Mouse (Mus musculus) splenic B cell, adult 2 months (primary cell): ENCODE measurements around the gene Bbs4.

Experiments
- DNase-seq: peaks from one replicate; pipeline ENCODE4 v3.0.0-alpha.2; 2011; ENCODE audit warnings: low read depth, low spot score
- H3K27me3 ChIP-seq: 2 replicates; pipeline ENCODE4 v1.6.1; 2012; ENCODE audit warnings: mild to moderate bottlenecking, low read length, moderate library complexity, mixed read lengths; ENCODE audit not compliant: control insufficient read depth, poor library complexity, insufficient read depth, severe bottlenecking
- H3K36me3 ChIP-seq: 2 replicates; pipeline ENCODE4 v1.6.1; 2012; ENCODE audit warnings: mild to moderate bottlenecking, low read length, moderate library complexity, mixed read lengths; ENCODE audit not compliant: control insufficient read depth, poor library complexity, insufficient read depth, severe bottlenecking

The Bbs4 gene

DNA sequence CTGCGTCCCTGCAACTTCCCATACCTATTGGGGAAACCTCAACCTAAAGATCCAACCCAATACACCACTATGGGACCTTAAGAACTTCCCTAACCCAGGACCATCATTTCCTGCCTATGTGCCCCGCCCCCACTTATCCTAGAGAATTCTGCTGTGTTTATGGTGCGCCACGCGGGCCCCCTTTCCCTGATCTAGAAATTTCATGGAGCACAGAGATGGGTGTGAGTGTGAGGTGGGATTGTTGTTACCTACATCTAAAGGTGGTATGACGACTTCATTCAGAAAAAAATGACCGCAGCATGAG is 70.7 kb downstream of the Bbs4 start:
- DNase-seq: no peak
- no peaks in the 10 kb centered on the region for H3K27me3 ChIP-seq

DNA sequence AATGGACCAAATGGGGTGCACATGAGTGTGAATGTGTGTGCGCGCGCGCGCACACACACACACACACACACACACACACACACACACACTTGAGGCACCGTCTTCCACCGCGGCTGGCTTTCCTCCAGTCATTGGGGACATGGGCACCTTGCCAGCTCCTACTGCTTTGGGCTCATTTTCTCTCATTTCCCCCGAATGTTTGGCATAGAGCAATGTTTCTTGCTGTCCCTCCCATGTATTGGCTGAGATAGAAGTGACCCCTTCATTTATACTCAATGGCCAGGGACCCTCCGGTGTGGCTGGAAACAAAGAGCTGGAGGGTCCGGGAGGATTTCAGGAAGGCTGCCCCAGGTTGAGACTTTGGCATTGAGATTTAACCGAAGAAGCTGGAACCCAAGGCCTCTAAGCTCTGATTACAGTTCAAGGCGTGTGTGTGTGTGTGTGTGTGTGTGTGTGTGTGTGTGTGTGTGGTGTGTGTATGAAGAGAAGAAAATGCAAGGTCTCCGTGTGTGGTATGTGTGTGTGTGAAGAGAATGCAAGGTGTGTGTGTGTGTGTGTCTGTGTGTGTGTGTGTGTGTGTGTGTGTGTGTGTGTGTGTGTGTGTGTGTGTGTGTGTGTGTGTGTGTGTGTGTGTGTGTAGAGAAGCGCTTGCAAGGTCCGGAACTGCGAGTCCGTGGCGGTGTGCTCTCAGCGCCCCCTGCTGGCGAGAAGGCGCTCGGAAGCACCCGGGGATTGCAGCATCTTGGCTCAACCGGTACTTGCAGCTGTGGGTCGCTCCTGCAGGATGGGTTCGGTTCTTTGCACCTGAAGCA is 71.2 kb downstream of the Bbs4 start:
- Histone ChIP-seq H3K36me3 (no peaks in the 10 kb centered on the region), H3K27me3 (no peaks in the 10 kb centered on the region)
- peak; percentile 83 for DNase-seq

More for the DNA sequence above, 70.7 kb downstream of the Bbs4 start:
- no peaks in the 10 kb centered on the region for H3K36me3 ChIP-seq

DNA sequence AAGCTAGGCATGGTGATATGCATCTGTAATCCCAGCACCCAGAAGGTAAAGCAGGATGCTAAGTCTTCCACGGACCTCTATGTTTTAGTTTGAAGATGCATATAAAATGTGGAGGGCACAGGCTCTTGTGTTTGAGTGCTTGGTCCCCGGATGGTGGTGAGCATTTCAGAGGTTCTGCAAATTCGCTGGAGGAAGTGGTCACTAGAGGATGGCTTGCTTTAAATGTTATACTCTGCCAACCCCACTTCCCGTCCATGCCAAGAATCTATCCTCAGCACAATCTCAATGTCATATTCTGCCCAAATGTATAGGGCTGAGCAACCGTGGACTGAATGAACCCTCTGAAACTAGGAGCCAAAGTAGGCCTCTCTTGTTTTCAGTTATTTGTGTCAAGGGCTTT is 72.4 kb downstream of the Bbs4 start:
- no peaks in the 10 kb centered on the region for H3K36me3 ChIP-seq
- DNase-seq: no peak

DNA sequence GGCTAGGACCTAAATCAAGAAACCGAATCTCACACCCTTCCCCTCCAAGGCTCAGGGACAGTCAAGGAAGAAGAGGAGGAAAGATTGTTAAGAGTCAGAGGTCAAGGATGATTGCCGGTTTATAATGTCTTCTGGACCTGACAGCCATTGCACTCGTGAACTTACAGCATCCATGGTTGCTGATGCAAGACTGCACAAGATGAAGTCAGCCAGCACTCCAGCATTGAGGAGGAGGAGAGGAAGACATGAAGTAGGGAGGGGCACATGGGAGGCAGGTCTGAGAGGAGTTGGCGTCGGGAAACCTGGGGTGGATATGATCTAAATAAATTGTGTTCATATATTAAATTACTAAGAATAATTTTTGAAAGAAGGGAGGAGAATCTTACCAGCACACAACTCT is 74.6 kb downstream of the Bbs4 start:
- Histone ChIP-seq H3K27me3 (no peaks in the 10 kb centered on the region), H3K36me3 (no peaks in the 10 kb centered on the region)
- DNase-seq: no peak

More for the DNA sequence above, 72.4 kb downstream of the Bbs4 start:
- no peaks in the 10 kb centered on the region for H3K27me3 ChIP-seq

DNA sequence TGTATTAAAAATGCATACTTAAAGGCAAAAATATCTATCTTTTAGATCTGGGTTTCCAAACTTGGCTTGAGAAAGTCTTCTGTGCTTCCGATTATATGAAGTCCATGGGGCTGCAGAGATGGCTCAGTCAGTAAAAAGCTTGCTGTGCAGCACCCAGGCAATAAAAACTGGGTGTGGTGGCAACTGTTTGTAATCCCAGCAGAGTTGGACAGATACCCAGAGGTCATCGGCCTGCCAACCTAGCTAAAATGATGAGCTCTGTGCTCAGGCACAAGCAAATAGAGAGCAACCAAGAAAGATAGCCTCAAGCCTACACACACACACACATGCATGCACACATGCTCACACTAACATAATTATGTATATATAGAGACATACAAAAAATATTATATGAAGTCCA is 75.1 kb downstream of the Bbs4 start:
- DNase-seq: no peak
- H3K27me3 ChIP-seq: no peaks in the 10 kb centered on the region
- no peaks in the 10 kb centered on the region for H3K36me3 ChIP-seq

DNA sequence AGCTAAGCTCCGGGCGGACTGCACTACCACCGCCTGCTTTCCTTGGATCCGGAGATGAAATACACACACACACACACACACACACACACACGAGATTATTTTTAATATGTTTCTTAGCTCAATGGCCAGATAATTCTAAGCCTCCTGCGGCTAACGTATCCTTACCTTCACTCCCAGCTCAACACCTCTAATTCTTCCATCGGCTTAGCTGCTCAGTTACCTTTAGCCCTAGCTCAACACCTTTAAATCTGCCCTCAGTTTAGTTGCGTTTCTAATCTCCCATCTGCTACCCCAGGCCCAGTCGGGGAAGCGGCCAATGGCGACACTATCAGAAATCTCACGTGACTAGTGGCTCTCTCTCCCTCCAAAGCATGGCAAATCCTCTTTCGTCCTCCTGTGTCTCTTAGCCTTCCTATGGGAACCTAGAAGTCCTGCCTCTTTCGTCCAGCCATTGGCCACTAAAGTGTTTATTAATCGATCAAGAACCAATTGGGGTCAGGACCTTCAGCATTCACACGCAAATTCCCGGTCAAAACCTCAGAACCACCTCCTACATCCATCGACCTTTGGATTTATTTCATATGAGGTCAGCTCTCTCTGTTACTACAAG is 78.4 kb downstream of the Bbs4 start:
- Histone ChIP-seq H3K27me3 (no peaks in the 10 kb centered on the region), H3K36me3 (no peaks in the 10 kb centered on the region)
- DNase-seq: no peak

DNA sequence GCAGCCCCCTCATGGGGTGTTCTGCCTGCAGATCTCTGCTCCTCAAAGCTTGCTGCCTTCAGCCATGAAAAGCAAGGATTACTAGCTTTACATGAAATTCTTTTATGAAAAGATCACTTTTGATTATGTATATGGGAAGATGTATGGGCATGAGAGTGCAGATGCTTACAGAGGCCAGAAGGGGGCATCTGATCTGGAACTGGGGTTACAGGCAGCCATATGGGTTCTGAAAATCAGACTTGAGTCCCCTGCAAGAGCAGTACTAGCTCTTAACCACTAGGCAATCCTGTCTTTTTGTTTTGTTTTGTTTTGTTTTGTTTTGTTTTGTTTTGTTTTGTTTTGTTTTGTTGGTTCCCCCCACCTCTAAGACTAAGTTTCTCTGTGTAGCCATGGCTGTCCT is 80.1 kb downstream of the Bbs4 start:
- no peaks in the 10 kb centered on the region for H3K36me3 ChIP-seq
- no peak for DNase-seq
- no peaks in the 10 kb centered on the region for H3K27me3 ChIP-seq
